Mouse (Mus musculus) forebrain, embryonic 13.5 days (tissue): Measurements from ENCODE around the gene Krtap27-1. TPM values are rescaled to one million over a fixed set of nuclear protein-coding genes. Genes with fewer than 3 reads are reported as not detected.

ENCODE experiments used
- ATAC-seq: fragments of 200-750 bp; cut with Nextera tagmentation; 2 replicates; pipeline ENCODE4 v1.8.0; 2017
- H3K27ac ChIP-seq: fragments of 300-500 bp; sonication (generic); 2 replicates; pipeline ENCODE4 v1.5.1; 2015; ENCODE audit warnings: inconsistent platforms, mild to moderate bottlenecking, moderate library complexity
- H3K27me3 ChIP-seq: fragments of 300-500 bp; sonication (generic); 2 replicates; pipeline ENCODE4 v1.6.1; 2015; ENCODE audit warnings: mild to moderate bottlenecking, inconsistent platforms
- H3K36me3 ChIP-seq: fragments of 300-500 bp; sonication (generic); 2 replicates; pipeline ENCODE4 v1.6.1; 2015; ENCODE audit warnings: mild to moderate bottlenecking, inconsistent platforms; ENCODE audit not compliant: poor library complexity, severe bottlenecking
- H3K4me1 ChIP-seq: fragments of 300-500 bp; sonication (generic); 2 replicates; pipeline ENCODE4 v1.6.1; 2015; ENCODE audit warnings: inconsistent platforms
- H3K4me2 ChIP-seq: fragments of 300-500 bp; sonication (generic); 2 replicates; pipeline ENCODE4 v1.6.1; 2015; ENCODE audit warnings: inconsistent platforms, mild to moderate bottlenecking, moderate library complexity
- H3K4me3 ChIP-seq: fragments of 300-500 bp; sonication (generic); 2 replicates; pipeline ENCODE4 v1.5.1; 2015; ENCODE audit warnings: mild to moderate bottlenecking, inconsistent platforms
- H3K9ac ChIP-seq: fragments of 300-500 bp; sonication (generic); 2 replicates; pipeline ENCODE4 v1.6.1; 2015; ENCODE audit warnings: mild to moderate bottlenecking, inconsistent platforms
- H3K9me3 ChIP-seq: fragments of 300-500 bp; sonication (generic); replicated peaks from 2 replicates; pipeline ENCODE4 v1.6.1; 2016; ENCODE audit warnings: inconsistent platforms
- WGBS: fragments of 180-500 bp; shearing (Covaris S2); methylation state at CpG from one replicate; pipeline ENCODE4 v1.1.7; 2015; 5-methylcytosine and 5-hydroxymethylcytosine counted together
- polyA plus RNA-seq: library from polyadenylated mRNA; unstranded; fragments of >200 nt; fragmentation: Nextera tagmentation; extraction: Ambion mirVana; gene quantifications from 2 replicates; pipeline ENCODE4 v1.2.1, GENCODE M21; 2015

Gene Krtap27-1
- polyA plus RNA-seq = not detected in 2 replicates

GRCm38 (mm10) chr16:88671571-88671970 lies at the start of gene Krtap27-1:
Krtap27-1 (minus strand) TSS chr16:88671671.
- no peak for ATAC-seq
- no peaks in the 10 kb centered on the region for H3K36me3 ChIP-seq
- no peaks in the 10 kb centered on the region for H3K27me3 ChIP-seq
- no peak within 1 kb of the TSS for H3K4me3 ChIP-seq
- WGBS = 87% methylated on average over 4 of the region's 4 CpGs
- no peaks in the 10 kb centered on the region for H3K4me1 ChIP-seq
- H3K9ac ChIP-seq = no peak within 1 kb of the TSS
- H3K9me3 ChIP-seq = no peaks in the 10 kb centered on the region
- no peak within 1 kb of the TSS for H3K27ac ChIP-seq
- no peak within 1 kb of the TSS for H3K4me2 ChIP-seq

- no peaks in the 10 kb centered on the region; the same call in 1 of the 2 replicates for H3K9me3 ChIP-seq
- no peak overlapping the region for H3K4me3 ChIP-seq
- no peak for ATAC-seq
- 17% methylated on average over 1 of the region's 1 CpGs for WGBS
- H3K36me3 ChIP-seq = no peaks in the 10 kb centered on the region
- no peak overlapping the region for H3K27ac ChIP-seq
- H3K27me3 ChIP-seq = no peaks in the 10 kb centered on the region
- no peaks in the 10 kb centered on the region for H3K4me1 ChIP-seq
- H3K4me2 ChIP-seq = no peak overlapping the region
- H3K9ac ChIP-seq = no peak overlapping the region
Measured at GRCm38 (mm10) chr16:88720031-88720430, 48.6 kb upstream of the Krtap27-1 start.

- Histone ChIP-seq H3K27ac (no peak overlapping the region), H3K4me1 (no peaks in the 10 kb centered on the region), H3K27me3 (no peaks in the 10 kb centered on the region), H3K4me3 (no peak overlapping the region), H3K4me2 (no peak overlapping the region), H3K9ac (no peak overlapping the region), H3K9me3 (no peaks in the 10 kb centered on the region; the same call in 1 of the 2 replicates), H3K36me3 (no peaks in the 10 kb centered on the region)
- no peak for ATAC-seq
Measured at GRCm38 (mm10) chr16:88716549-88716948, 45.1 kb upstream of the Krtap27-1 start.

GRCm38 (mm10) chr16:88711245-88711644 lies 39.8 kb upstream of the Krtap27-1 start:
- H3K4me3 ChIP-seq = no peak overlapping the region
- no peak overlapping the region for H3K9ac ChIP-seq
- H3K9me3 ChIP-seq = no peaks in the 10 kb centered on the region
- no peaks in the 10 kb centered on the region for H3K36me3 ChIP-seq
- no peak for ATAC-seq
- no peak overlapping the region for H3K4me2 ChIP-seq
- no peak overlapping the region for H3K27ac ChIP-seq
- 80% methylated on average over 6 of the region's 6 CpGs for whole genome bisulfite sequencing
- H3K27me3 ChIP-seq = no peaks in the 10 kb centered on the region
- no peaks in the 10 kb centered on the region for H3K4me1 ChIP-seq

GRCm38 (mm10) chr16:88710757-88711156 lies 39.3 kb upstream of the Krtap27-1 start:
- no peaks in the 10 kb centered on the region for H3K36me3 ChIP-seq
- 84% methylated on average over 4 of the region's 4 CpGs for WGBS
- no peak for ATAC-seq
- H3K4me1 ChIP-seq = no peaks in the 10 kb centered on the region
- H3K4me3 ChIP-seq = no peak overlapping the region
- no peaks in the 10 kb centered on the region for H3K9me3 ChIP-seq
- no peak overlapping the region for H3K9ac ChIP-seq
- H3K27me3 ChIP-seq = no peaks in the 10 kb centered on the region
- H3K27ac ChIP-seq = no peak overlapping the region
- H3K4me2 ChIP-seq = no peak overlapping the region

- H3K36me3 ChIP-seq = no peaks in the 10 kb centered on the region
- H3K9me3 ChIP-seq = no peaks in the 10 kb centered on the region
Measured at GRCm38 (mm10) chr16:88707496-88708012, 36.1 kb upstream of the Krtap27-1 start, which contains the start of gene 2310061N02Rik. 2310061N02Rik (minus strand) TSS chr16:88707962.

GRCm38 (mm10) chr16:88701072-88701864 lies 29.8 kb upstream of the Krtap27-1 start:
- H3K27me3 ChIP-seq = no peaks in the 10 kb centered on the region
- peaks cover 5% of the 10 kb centered on the region; the same call in 1 of the 2 replicates for H3K4me1 ChIP-seq
- ATAC-seq = peak; percentile 33
- no peak overlapping the region for H3K27ac ChIP-seq
- no peak overlapping the region for H3K4me3 ChIP-seq
- 61% methylated on average over 4 of the region's 4 CpGs for WGBS
- no peak overlapping the region for H3K9ac ChIP-seq
- no peak overlapping the region for H3K4me2 ChIP-seq
- H3K36me3 ChIP-seq = no peaks in the 10 kb centered on the region
- no peaks in the 10 kb centered on the region for H3K9me3 ChIP-seq

More at GRCm38 (mm10) chr16:88707496-88708012, 36.1 kb upstream of the Krtap27-1 start, which contains the start of gene 2310061N02Rik:
- Histone ChIP-seq H3K27me3 (no peaks in the 10 kb centered on the region), H3K9ac (no peak within 1 kb of the TSS), H3K27ac (no peak within 1 kb of the TSS), H3K4me1 (no peaks in the 10 kb centered on the region), H3K4me2 (no peak within 1 kb of the TSS), H3K4me3 (no peak within 1 kb of the TSS)
- no peak for ATAC-seq
- WGBS = 96% methylated on average over 10 of the region's 10 CpGs

GRCm38 (mm10) chr16:88696256-88696655 lies 24.8 kb upstream of the Krtap27-1 start:
- Histone ChIP-seq H3K27me3 (no peaks in the 10 kb centered on the region), H3K36me3 (no peaks in the 10 kb centered on the region), H3K27ac (no peak overlapping the region), H3K9me3 (no peaks in the 10 kb centered on the region), H3K4me3 (no peak overlapping the region), H3K4me1 (peaks cover 4% of the 10 kb centered on the region; the same call in 1 of the 2 replicates), H3K4me2 (no peak overlapping the region), H3K9ac (no peak overlapping the region)
- ATAC-seq = no peak
- WGBS = 89% methylated on average over 4 of the region's 4 CpGs

GRCm38 (mm10) chr16:88681282-88681681 lies 9.8 kb upstream of the Krtap27-1 start:
- no peak overlapping the region for H3K4me3 ChIP-seq
- no peaks in the 10 kb centered on the region for H3K9me3 ChIP-seq
- H3K4me2 ChIP-seq = no peak overlapping the region
- H3K9ac ChIP-seq = no peak overlapping the region
- H3K27me3 ChIP-seq = no peaks in the 10 kb centered on the region
- H3K4me1 ChIP-seq = 0 out of 2 replicates have a peak, but pooled peaks cover 3% of the 10 kb centered on the region
- ATAC-seq = peak; percentile 87
- no peak overlapping the region for H3K27ac ChIP-seq
- H3K36me3 ChIP-seq = no peaks in the 10 kb centered on the region
- 30% methylated on average over 2 of the region's 2 CpGs for WGBS

- Histone ChIP-seq H3K4me2 (no peak overlapping the region), H3K4me1 (0 out of 2 replicates have a peak, but pooled peaks cover 3% of the 10 kb centered on the region), H3K27me3 (no peaks in the 10 kb centered on the region), H3K36me3 (no peaks in the 10 kb centered on the region), H3K27ac (no peak overlapping the region), H3K9me3 (no peaks in the 10 kb centered on the region), H3K9ac (no peak overlapping the region), H3K4me3 (no peak overlapping the region)
- ATAC-seq = no peak
- WGBS = 91% methylated on average over 6 of the region's 6 CpGs
Measured at GRCm38 (mm10) chr16:88679099-88679498, 7.6 kb upstream of the Krtap27-1 start.

- Histone ChIP-seq H3K36me3 (no peaks in the 10 kb centered on the region), H3K4me3 (no peak overlapping the region), H3K9me3 (no peaks in the 10 kb centered on the region), H3K9ac (no peak overlapping the region), H3K27me3 (no peaks in the 10 kb centered on the region), H3K27ac (no peak overlapping the region), H3K4me2 (no peak overlapping the region), H3K4me1 (no peaks in the 10 kb centered on the region)
- 54% methylated on average over 1 of the region's 1 CpGs for WGBS
- peak; percentile 43; the same call in 1 of the 2 replicates for ATAC-seq
Measured at GRCm38 (mm10) chr16:88657426-88657825, 14.0 kb downstream of the Krtap27-1 start.

- no peak overlapping the region for H3K4me3 ChIP-seq
Measured at GRCm38 (mm10) chr16:88651952-88652351, 19.5 kb downstream of the Krtap27-1 start.

More at GRCm38 (mm10) chr16:88651952-88652351, 19.5 kb downstream of the Krtap27-1 start:
- no peaks in the 10 kb centered on the region for H3K27me3 ChIP-seq
- no peak overlapping the region for H3K9ac ChIP-seq
- no peaks in the 10 kb centered on the region for H3K9me3 ChIP-seq
- no peaks in the 10 kb centered on the region for H3K4me1 ChIP-seq
- no peaks in the 10 kb centered on the region for H3K36me3 ChIP-seq
- H3K4me2 ChIP-seq = no peak overlapping the region
- no peak overlapping the region for H3K27ac ChIP-seq
- 75% methylated on average over 2 of the region's 2 CpGs for WGBS
- ATAC-seq = no peak
